Mouse (Mus musculus): ENCODE data around the gene Dvl3.
A peak's percentile ranks its signal among the peaks of the same experiment; 100 is the strongest.

- peak; percentile 14; the same call in 1 of the 2 replicates for TF ChIP-seq CTCF (IDR thresholded peaks at IDR 0.05)
- TF ChIP-seq POLR2A (IDR thresholded peaks at IDR 0.05; ENCODE audit: insufficient read depth, low read depth, low read length) = peak; percentile 82
Observed at GRCm38 (mm10) chr16:20498677-20499475, 17.9 kb upstream of the Dvl3 start, which contains the start of gene Eif2b5.

Data from heart, adult 2 months (tissue).